Mouse (Mus musculus) lung, embryonic 14.5 days (tissue): ENCODE measurements around the gene Npl. TPM values are rescaled to one million over a fixed set of nuclear protein-coding genes. Genes with fewer than 3 reads are reported as not detected.

Experiments used
- ATAC-seq: fragments of 200-750 bp; cut with Nextera tagmentation; 2 replicates; pipeline ENCODE4 v1.8.0; 2017; ENCODE audit warnings: mild to moderate bottlenecking, moderate TSS enrichment, moderate library complexity; ENCODE audit not compliant: insufficient read depth
- DNase-seq: peaks from one replicate; pipeline ENCODE4 v3.0.0-alpha.2; 2015
- H3K27ac ChIP-seq: fragments of 300-500 bp; sonication (generic); 2 replicates; pipeline ENCODE4 v1.5.1; 2014; ENCODE audit warnings: low read depth, mild to moderate bottlenecking, moderate library complexity
- H3K27me3 ChIP-seq: fragments of 300-500 bp; sonication (generic); 2 replicates; pipeline ENCODE4 v1.6.1; 2014; ENCODE audit warnings: low read length, control low read depth; ENCODE audit not compliant: insufficient read depth
- H3K36me3 ChIP-seq: fragments of 300-500 bp; sonication (generic); 2 replicates; pipeline ENCODE4 v1.6.1; 2014; ENCODE audit warnings: control low read depth; ENCODE audit not compliant: insufficient read depth
- H3K4me1 ChIP-seq: fragments of 300-500 bp; sonication (generic); 2 replicates; pipeline ENCODE4 v1.6.1; 2014; ENCODE audit warnings: antibody characterized with exemption, control low read depth; ENCODE audit not compliant: insufficient read depth
- H3K4me2 ChIP-seq: fragments of 300-500 bp; sonication (generic); 2 replicates; pipeline ENCODE4 v1.6.1; 2014; ENCODE audit warnings: mild to moderate bottlenecking
- H3K4me3 ChIP-seq: fragments of 300-500 bp; sonication (generic); 2 replicates; pipeline ENCODE4 v1.5.1; 2014; ENCODE audit warnings: low read depth, low read length
- H3K9ac ChIP-seq: fragments of 300-500 bp; sonication (generic); 2 replicates; pipeline ENCODE4 v1.6.1; 2014
- H3K9me3 ChIP-seq: fragments of 300-500 bp; sonication (generic); 2 replicates; pipeline ENCODE4 v1.6.1; 2016; ENCODE audit warnings: low read depth, low read length, control low read depth
- CTCF ChIP-seq: IDR thresholded peaks from 2 replicates; pipeline ENCODE4 v1.5.1; 2016; ENCODE audit warnings: antibody characterized with exemption, low read depth
- WGBS: fragments of 180-500 bp; shearing (Covaris S2); extraction: QIAGEN DNeasy Blood & Tissue Kit; methylation state at CpG from one replicate; pipeline ENCODE4 v1.1.7; 2014; 5-methylcytosine and 5-hydroxymethylcytosine counted together
- polyA plus RNA-seq: library from polyadenylated mRNA; unstranded; fragments of >200 nt; fragmentation: Nextera tagmentation; extraction: Ambion mirVana; gene quantifications from 2 replicates; pipeline ENCODE4 v1.2.1, GENCODE M21; 2014

Npl gene
- polyA plus RNA-seq, 1 experiment from 2014 or later = 8.1 TPM

- H3K4me1 ChIP-seq = no peaks in the 10 kb centered on the region
- no peak for TF ChIP-seq CTCF
- H3K4me2 ChIP-seq = no peak overlapping the region
- H3K4me3 ChIP-seq = no peak overlapping the region
- DNase-seq (no peak), ATAC-seq (0 out of 2 replicates have a peak, but pooled peaks have one; percentile 47)
- H3K9ac ChIP-seq = no peak overlapping the region
- no peak overlapping the region for H3K27ac ChIP-seq
- 48% methylated on average over 1 of the region's 1 CpGs for WGBS
- peaks cover 72% of the 10 kb centered on the region for H3K36me3 ChIP-seq
- no peaks in the 10 kb centered on the region for H3K27me3 ChIP-seq
- no peaks in the 10 kb centered on the region for H3K9me3 ChIP-seq
These were observed 68.8 kb downstream of the Npl start for GRCm38 (mm10) chr1:153481025-153481412.

GRCm38 (mm10) chr1:153480386-153481024, 69.3 kb downstream of the Npl start:
- 33% methylated on average over 1 of the region's 1 CpGs for WGBS
- Histone ChIP-seq H3K9me3 (no peaks in the 10 kb centered on the region), H3K4me2 (no peak overlapping the region), H3K4me3 (no peak overlapping the region), H3K9ac (no peak overlapping the region), H3K36me3 (peaks cover 77% of the 10 kb centered on the region), H3K27me3 (no peaks in the 10 kb centered on the region), H3K27ac (no peak overlapping the region), H3K4me1 (no peaks in the 10 kb centered on the region)
- TF ChIP-seq CTCF = peak; percentile 81
- ATAC-seq = 0 out of 2 replicates have a peak, but pooled peaks have one; percentile 58
- DNase-seq = peak; percentile 89

DNA sequence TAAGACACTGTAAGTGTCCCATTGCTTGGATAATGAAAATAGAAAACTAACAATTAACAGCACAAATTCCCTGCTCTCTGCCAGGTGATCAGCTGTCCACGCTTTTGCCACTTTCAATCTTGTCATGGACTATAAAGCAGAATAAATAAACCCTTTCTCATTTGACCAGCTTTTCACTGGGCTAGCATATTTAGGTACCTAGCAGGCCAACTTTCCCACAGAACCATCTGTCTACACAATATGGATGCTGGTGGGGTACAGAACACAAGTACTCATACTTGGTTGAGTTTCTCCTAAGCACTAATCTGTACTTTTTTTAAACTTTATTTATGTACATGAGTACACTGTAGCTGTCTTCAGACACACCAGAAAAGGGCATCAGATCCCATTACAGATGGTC, 70.5 kb downstream of the Npl start:
- no peak for DNase-seq
- no peak for TF ChIP-seq CTCF
- no peak overlapping the region for H3K27ac ChIP-seq
- H3K9me3 ChIP-seq = no peaks in the 10 kb centered on the region
- no peak overlapping the region for H3K9ac ChIP-seq
- H3K4me2 ChIP-seq = no peak overlapping the region
- ATAC-seq = no peak
- H3K36me3 ChIP-seq = peaks cover 89% of the 10 kb centered on the region
- H3K4me1 ChIP-seq = no peaks in the 10 kb centered on the region
- H3K27me3 ChIP-seq = no peaks in the 10 kb centered on the region
- WGBS = 94% methylated on average over 1 of the region's 1 CpGs
- H3K4me3 ChIP-seq = no peak overlapping the region

- no peak for ATAC-seq
- DNase-seq = no peak
- H3K9me3 ChIP-seq = no peaks in the 10 kb centered on the region
- WGBS = 85% methylated on average over 1 of the region's 1 CpGs
- no peak overlapping the region for H3K4me3 ChIP-seq
- no peak overlapping the region for H3K9ac ChIP-seq
- peaks cover 92% of the 10 kb centered on the region for H3K36me3 ChIP-seq
- no peaks in the 10 kb centered on the region for H3K4me1 ChIP-seq
- H3K27me3 ChIP-seq = no peaks in the 10 kb centered on the region
- TF ChIP-seq CTCF = no peak
- H3K27ac ChIP-seq = no peak overlapping the region
- H3K4me2 ChIP-seq = no peak overlapping the region
These were observed 88.0 kb downstream of the Npl start for GRCm38 (mm10) chr1:153461796-153462195.

DNA sequence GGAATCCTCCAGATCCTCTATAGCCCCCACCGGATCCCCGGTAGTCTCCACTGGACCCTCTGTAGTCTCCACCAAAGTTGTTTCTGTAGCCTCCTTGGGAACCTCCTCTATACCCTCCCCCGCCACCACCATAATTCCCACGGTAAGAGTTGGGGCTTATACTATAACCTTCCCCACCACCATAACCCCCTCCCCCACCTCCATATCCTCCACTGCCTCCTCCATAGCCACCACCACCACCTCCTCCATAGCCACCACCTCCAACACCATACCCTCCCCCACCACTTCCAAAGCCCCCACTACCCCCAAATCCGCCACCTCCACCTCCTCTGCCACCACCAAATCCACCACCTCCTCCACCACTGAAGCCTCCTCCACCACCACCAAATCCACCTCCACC, 93.7 kb downstream of the Npl start:
- H3K4me3 ChIP-seq = no peak overlapping the region
- no peak for TF ChIP-seq CTCF
- H3K4me1 ChIP-seq = no peaks in the 10 kb centered on the region
- H3K27me3 ChIP-seq = no peaks in the 10 kb centered on the region
- H3K9me3 ChIP-seq = no peaks in the 10 kb centered on the region
- WGBS = 88% methylated on average over 5 of the region's 5 CpGs
- no peak overlapping the region for H3K9ac ChIP-seq
- ATAC-seq = no peak; the same call in 1 of the 2 replicates
- no peak for DNase-seq
- peaks cover 80% of the 10 kb centered on the region for H3K36me3 ChIP-seq
- no peak overlapping the region for H3K27ac ChIP-seq
- no peak overlapping the region for H3K4me2 ChIP-seq

- H3K27me3 ChIP-seq = no peaks in the 10 kb centered on the region
- no peaks in the 10 kb centered on the region for H3K4me1 ChIP-seq
- WGBS = 72% methylated on average over 3 of the region's 3 CpGs
- peak; percentile 43 for ATAC-seq
- no peak for TF ChIP-seq CTCF
- DNase-seq = no peak
- H3K36me3 ChIP-seq = peaks cover 55% of the 10 kb centered on the region
- no peak overlapping the region for H3K9ac ChIP-seq
- H3K9me3 ChIP-seq = no peaks in the 10 kb centered on the region
- no peak overlapping the region for H3K4me3 ChIP-seq
- no peak overlapping the region for H3K27ac ChIP-seq
- H3K4me2 ChIP-seq = no peak overlapping the region
These were observed 96.7 kb downstream of the Npl start for GRCm38 (mm10) chr1:153453146-153453642.

Other genes with a start within 250 kb of the Npl start
- gene Lamc1, start 217.3 kb downstream of the Npl start, polyA plus RNA-seq = 183 and 193 TPM in 2 replicates
- 0.28 and 0.38 TPM in 2 replicates for gene Shcbp1l, start 124.9 kb downstream of the Npl start, polyA plus RNA-seq
- 30.7 and 30.8 TPM in 2 replicates for gene Dhx9, start 62.4 kb downstream of the Npl start, polyA plus RNA-seq
- gene Rgs8, start 103.0 kb upstream of the Npl start, polyA plus RNA-seq = 0.14 and 0.20 TPM in 2 replicates
- 0.34 and 0.54 TPM in 2 replicates for gene Rgs16, start 190.3 kb upstream of the Npl start, polyA plus RNA-seq
- gene Rnasel, start 199.4 kb upstream of the Npl start, polyA plus RNA-seq = 6.8 and 7.7 TPM in 2 replicates